Mouse (Mus musculus) kidney, adult 8-10 months (tissue): Measurements from ENCODE around the gene Padi4.

Experiments
- DNase-seq, 2 experiments: peaks; one replicate each; pipeline ENCODE4 v3.0.0; 2022

Padi4 gene

DNA sequence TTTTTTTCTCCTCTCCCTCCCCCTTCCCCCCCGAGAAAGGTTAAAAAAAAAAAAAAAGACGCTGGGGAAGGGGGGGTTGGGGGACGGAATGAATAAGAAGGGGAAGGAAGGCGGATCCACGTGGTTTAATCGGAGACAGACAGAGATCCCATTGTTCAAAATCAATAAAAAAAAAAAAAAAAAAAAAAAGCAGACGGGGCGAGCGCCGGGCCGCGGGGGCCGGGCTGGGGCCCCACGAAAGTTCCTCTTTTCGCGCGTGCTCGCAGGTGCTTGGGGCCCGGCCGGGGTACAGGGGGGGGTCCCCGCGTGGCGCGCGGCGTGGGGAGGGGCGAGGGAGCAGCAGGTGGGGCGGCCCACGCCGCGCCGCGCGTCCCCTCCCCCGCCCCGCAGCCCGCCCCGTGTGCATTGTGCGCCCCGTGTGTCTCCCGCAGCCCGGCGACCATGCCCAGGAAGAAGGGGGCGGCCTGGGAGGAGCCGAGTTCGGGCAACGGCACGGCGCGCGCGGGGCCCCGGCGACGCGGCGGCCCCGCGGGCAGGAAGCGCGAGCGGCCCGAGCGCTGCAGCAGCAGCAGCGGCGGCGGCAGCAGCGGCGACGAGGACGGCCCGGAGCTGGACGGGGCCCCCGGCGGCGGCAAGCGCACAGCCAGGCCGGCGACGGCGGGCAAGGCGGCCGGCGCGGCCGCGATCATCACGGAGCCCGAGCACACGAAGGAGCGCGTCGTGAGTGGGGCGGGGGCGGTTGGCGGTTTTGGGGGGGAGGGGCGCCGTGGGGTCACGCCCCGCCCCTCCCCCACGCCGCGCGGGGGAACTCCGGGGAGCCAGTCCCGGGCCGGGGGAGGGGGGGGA is 72.1 kb downstream of the Padi4 start:
- DNase-seq = no peak

DNA sequence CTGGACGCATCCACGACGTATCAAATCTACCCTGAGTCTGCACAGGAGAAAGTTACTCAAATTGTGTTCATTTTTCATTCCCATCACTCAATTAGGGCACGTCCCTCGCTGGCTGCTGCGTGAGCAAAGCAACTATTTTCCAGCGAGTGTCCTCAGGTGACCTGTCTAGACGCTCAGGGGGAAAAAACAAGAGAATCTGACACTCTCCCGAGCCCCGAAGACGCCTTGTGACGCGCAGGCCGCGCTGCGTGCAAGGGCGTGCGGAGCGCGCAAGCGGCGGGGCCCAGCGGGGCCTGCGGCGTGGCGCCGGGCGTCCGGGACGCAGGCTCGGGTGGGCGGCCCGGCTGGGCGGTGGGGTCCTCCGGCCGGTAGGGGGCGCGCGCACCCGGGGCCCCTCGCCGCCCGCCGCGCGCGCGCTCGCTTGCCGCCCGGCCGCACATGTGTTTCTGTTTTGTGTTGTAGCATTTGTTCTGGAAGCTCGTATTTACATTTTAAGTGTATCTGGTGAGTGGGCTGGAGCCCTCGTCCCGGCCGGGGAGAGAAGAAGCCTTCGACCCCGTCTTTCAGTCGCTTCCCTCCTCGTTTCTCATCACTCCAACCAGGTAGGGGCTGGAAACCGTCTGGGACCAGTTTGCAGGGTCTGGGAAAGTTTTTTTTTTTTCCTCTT is 72.9 kb downstream of the Padi4 start:
- peak; percentile 62 to 71 for DNase-seq

DNA sequence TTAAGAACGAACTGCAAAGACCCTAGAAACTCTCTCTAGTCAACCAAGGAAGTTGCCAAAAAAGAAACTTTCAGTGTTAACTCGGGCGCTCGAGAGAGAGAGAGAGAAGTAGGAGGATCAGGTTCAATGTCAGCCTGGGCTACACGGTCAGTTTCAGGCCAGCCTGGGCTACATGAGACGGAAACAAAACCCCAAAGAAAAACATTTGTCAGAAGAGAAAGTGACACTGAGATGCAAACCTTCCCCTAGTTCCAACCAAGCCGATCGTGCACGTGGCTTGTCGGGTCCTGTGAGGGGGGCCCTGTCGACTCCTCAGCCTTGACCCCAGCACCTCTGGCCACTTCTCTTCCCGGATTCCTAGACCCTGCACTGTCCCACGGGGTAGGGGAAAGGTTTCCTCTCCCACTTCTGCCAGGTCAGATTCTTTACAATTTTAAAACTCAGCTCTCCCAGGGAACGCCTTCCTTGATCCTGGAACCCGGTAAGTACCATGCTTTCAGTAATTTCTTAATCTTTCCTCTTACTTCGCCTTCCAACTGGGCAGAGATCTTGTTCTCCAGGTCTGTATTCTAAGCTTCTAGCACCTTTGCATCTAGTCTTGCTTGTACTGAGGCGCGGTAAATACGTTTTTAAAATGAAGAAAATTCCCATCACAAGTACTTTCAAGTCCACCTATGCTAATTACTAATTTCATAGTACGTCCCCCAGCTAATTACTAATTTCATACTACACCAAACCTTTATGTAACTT is 73.6 kb downstream of the Padi4 start, which contains the start of gene Rcc2:
Gene Rcc2 (plus strand): TSS at position 273 of the 750 bp plus-strand sequence.
- no peak for DNase-seq

DNA sequence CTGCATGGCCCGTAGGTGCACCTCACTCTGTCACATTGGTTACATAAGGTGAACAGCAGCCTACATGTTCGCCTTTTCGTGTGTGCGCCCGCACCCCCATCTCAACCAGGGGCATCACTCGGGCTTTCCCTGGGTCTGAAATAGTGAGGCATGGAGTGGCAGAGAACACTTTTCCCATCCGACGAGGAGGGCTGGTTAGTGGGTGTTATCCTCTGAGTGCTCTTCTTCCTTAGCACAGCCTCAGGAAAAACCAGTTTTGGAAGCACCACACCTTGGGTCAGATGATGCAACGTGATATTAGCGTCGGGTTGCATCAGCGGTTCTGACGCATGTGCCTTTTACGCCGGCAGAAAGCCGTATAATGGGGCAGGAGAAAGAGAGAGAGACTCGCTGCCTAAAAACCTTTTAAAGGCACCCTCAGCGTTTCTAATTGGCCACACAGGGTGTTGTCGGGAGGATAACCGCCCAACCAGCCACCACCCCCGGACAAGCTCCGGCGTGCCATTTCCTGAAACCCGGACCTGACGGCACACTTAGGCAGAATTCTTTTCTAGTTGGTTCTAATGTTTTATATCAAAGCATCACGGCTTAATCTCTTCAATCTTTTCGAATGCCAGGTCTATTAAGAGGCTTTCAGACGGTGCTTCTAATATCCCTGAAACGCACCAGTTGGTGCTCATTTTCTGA is 74.5 kb downstream of the Padi4 start:
- DNase-seq = peak; percentile 57 to 60
